7 mouse cellular contexts compared by ENCODE assay signal in the genomic region with DNA sequence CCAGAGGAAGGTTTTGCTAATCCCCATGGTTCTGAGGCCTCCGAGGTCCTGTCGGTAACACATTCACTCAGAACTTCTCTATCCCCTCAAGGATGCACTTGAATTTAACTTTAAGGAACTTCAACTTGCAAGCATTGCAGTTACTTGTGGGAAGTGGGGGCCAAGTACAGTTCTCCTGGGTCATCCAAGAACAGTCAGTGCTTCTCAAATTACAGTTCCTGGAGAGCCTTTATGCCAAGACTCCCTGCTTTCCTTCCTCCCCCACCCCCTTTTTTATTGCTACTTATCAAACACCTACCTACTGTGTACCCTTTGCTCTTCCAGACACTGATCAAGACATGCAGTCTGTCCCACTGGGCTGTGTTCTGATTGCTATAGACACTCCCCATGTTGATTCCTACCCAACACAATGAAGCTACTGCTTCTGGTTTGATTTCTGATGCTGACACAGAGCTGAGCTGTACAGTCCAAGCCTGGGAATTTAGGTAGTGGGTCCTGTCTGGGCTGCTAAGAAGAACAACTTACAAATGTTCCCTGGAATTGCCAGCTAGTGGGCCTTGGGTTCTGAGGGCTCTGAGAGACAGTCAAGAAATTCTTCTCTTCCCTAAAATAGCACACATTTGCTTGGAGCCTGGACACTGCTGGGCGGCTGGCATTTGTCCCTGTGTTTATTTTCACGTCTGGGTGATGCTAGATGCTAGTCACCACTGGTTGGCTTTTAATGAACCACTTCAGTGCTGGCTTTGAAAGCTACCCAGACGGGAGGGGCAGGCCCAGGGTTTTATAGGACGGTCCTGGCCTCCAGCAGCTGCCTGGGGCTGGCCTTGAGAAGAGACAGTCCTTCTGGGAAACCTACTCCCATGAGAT.
DNase-seq lines count a peak whose midpoint lies in the region; ATAC-seq and TF ChIP-seq lines count a peak whose summit lies in the region.

No protein-coding gene starts in this region.

- no peak for TF ChIP-seq EP300 in stomach, postnatal 0 days (optimal IDR thresholded peaks at IDR 0.05)

- H3K4me3 ChIP-seq in stomach, postnatal 0 days (ENCODE audit: low read depth, low read length): no peak overlapping the region

- ATAC-seq in stomach, postnatal 0 days (ENCODE audit: low FRiP score, low TSS enrichment): peak; percentile 61; the same call in 1 of the 2 replicates

- no peak overlapping the region for H3K9ac ChIP-seq in stomach, postnatal 0 days (ENCODE audit: low read length)

- H3K4me2 ChIP-seq in stomach, postnatal 0 days (replicated peaks; ENCODE audit: low read depth): no peak overlapping the region

- H3K36me3 ChIP-seq in stomach, postnatal 0 days (ENCODE audit: control insufficient read depth, insufficient read depth, low read length): no peaks in the 10 kb centered on the region

- H3K27me3 ChIP-seq in stomach, postnatal 0 days (ENCODE audit: control insufficient read depth, insufficient read depth, low read length): no peaks in the 10 kb centered on the region

- 53% methylated on average over 6 of the region's 6 CpGs for WGBS in stomach, postnatal 0 days

- 0 out of 2 replicates have a peak overlapping the region, but pooled peaks have one; percentile 13 for H3K27ac ChIP-seq in stomach, postnatal 0 days (replicated peaks)

- no peaks in the 10 kb centered on the region for H3K9me3 ChIP-seq in stomach, postnatal 0 days (ENCODE audit: control insufficient read depth, low read length)

- DNase-seq in NIH3T3 (ENCODE audit: low read depth) (peak; percentile 26), MN1 (ENCODE audit: low spot score) (no peak)
- DNase-seq in cerebellum, adult 18-20 months: peak; percentile 11 to 19
- peak; percentile 78 to 89 for DNase-seq in heart, adult 18-20 months
- peak; percentile 55 for DNase-seq in kidney, postnatal 10 days
- DNase-seq in stomach, postnatal 0 days (ENCODE audit: low spot score): no peak
- DNase-seq in embryo, embryonic 10 days (ENCODE audit: low spot score): no peak

- no peak for TF ChIP-seq CTCF in stomach, postnatal 0 days (IDR thresholded peaks at IDR 0.05; ENCODE audit: low read depth)

- no peaks in the 10 kb centered on the region for H3K4me1 ChIP-seq in stomach, postnatal 0 days (replicated peaks; ENCODE audit: control insufficient read depth, insufficient read depth)

Comparison
In these comparisons a context has a peak if more than half of its experiments do, and no peak if none do; other contexts are left out.
1. DNase-seq: peak in NIH3T3 (single experiment), cerebellum, adult 18-20 months (2 of 2), heart, adult 18-20 months (2 of 2) and kidney, postnatal 10 days (single experiment); none in stomach, postnatal 0 days (single experiment), MN1 (single experiment) and embryo, embryonic 10 days (single experiment).